Mouse (Mus musculus) activated CD4-positive, CD25-positive, alpha-beta regulatory T cell, adult 9 weeks (primary cell): Measurements from ENCODE around the gene Ccdc169. TPM values are rescaled to one million over a fixed set of nuclear protein-coding genes. Genes with fewer than 3 reads are reported as not detected.

Experiments used
- polyA plus RNA-seq: library from polyadenylated mRNA; unstranded; fragments of 100-300 nt; shearing (Covaris generic); gene quantifications from one replicate; pipeline ENCODE4 v1.2.1, GENCODE M21; 2017

Gene Ccdc169
- 0.10 TPM for polyA plus RNA-seq

GRCm38 (mm10) chr3:55137039-55137438 lies at the start of gene Ccdc169:
TSS of gene Ccdc169 (plus strand) at chr3:55137339.

GRCm38 (mm10) chr3:55111935-55112709 lies 25.0 kb upstream of the Ccdc169 start, which contains the start of gene Spg20:
TSS of gene Spg20 (plus strand) at chr3:55112108.

GRCm38 (mm10) chr3:55181766-55182165 lies 44.6 kb downstream of the Ccdc169 start, which contains the start of gene Sohlh2:
TSS of gene Sohlh2 (plus strand) at chr3:55182028.

Other genes starting within 250 kb of the Ccdc169 start
- gene Sertm1, start 221.5 kb upstream of the Ccdc169 start, polyA plus RNA-seq = not detected
- gene Ccna1, start 81.8 kb upstream of the Ccdc169 start, polyA plus RNA-seq = not detected
- gene Spg20, start 25.2 kb upstream of the Ccdc169 start, polyA plus RNA-seq = 33.3 TPM
- gene Sohlh2, start 44.7 kb downstream of the Ccdc169 start, polyA plus RNA-seq = not detected
- gene Dclk1, start 105.0 kb downstream of the Ccdc169 start, polyA plus RNA-seq = 0.76 TPM